Mouse (Mus musculus) liver (tissue): ENCODE data around the gene Them5.

Experiments
- DNase-seq: peaks from one replicate; pipeline ENCODE4 v3.0.0-alpha.2; 2020; ENCODE audit warnings: mixed read lengths

The Them5 gene

DNA sequence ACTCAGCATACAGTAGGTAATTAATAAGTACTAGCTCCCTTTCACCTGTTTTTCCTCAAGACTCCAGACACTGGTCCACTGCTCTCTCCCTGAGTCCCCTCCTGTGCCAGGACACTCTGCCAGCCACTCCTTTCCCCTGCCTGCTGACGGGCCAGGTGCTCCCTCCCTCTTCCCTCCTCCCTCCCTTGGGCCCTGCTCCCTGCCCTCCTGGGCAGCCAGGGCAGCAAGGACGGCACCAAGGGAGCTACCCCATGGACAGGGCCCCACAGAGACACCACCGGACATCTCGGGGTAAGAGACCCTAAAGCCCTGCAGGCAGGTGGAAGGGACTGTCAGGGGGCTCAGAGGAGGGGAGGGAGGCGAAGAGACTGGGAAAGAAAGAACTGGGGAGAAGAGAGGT lies 30.7 kb downstream of the Them5 start, which contains the start of gene Rorc:
Gene Rorc (plus strand): TSS at position 154 of the 400 bp plus-strand sequence.
- no peak for DNase-seq

DNA sequence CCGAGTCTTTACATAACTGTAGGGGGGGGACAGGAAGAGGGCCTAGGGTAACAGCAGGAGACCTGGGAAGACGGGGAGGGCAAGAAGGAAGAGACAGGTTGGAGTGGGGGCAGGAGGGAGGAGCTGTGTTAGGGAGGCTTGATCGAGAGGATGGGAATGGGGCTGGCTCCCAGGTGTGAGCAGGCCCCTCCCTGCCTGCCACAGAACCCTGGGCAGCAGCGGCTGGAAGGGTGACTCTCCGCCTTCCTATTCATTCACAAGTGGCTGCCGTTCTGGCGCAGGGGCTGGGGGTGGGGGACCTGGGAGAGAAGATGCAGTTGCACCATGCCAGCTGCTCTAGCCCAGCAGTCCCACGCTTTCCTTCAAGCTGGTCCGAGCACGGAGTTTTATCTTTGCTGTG lies 31.2 kb downstream of the Them5 start:
- DNase-seq: no peak

DNA sequence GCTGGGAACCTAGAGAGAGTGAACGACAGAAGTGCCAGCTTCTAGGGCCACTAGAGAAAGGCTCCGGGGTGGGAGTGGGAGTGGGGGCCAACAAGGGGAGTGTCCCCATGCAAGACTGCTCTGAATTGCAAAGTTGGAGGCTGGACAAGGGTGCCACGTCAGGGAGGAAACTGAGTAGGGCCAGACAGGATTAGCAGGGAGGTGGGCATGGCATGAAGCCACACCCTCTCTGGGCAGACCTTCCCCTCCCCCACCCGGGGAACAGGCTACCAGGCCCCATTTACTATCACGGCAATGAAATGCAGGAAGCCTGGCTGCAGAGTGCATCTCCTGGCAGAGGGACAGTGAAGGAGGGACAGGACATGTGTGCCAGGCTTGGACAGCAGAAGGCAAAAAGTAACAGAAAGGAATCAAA lies 31.7 kb downstream of the Them5 start:
- peak; percentile 29 for DNase-seq

DNA sequence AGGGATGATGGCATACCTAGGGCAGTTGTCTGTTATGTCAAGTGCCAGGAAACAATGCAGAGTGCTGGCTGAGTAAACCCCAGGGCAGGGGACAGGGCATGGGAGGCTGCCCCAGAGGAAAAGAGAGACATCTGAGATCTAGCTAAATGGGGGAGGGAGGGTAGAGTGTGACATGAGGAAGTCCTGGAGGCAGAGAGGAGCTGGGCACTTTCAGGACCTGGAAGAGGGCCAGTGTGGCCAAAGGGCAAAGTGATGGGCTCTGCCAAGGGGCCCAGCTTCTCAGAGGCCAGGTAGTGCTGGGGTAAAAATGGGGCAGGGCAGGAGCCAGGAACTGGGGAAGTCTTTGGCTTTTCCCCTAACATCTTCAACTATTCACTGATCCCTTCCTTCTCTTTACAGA lies 32.7 kb downstream of the Them5 start:
- no peak for DNase-seq

DNA sequence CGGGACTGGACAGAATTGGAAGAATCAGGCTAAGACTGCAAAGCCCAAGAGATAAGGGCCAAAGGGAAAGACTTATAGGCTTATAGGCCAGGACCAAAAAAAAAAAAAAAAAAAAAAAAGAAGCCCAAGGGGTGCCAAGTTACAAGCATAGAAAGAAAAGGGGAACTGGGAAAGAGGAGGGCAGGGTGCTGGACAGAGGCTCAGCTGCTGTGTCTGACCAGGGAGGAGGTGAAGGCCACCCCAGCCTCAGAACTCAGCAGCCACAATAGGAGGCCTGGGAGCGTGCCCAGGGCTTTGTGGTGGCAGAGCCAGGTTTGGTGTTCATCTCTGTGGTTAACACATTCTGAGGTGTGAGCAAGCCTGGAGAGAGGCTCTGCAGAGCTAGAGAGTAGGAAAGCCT lies 33.2 kb downstream of the Them5 start:
- no peak for DNase-seq

DNA sequence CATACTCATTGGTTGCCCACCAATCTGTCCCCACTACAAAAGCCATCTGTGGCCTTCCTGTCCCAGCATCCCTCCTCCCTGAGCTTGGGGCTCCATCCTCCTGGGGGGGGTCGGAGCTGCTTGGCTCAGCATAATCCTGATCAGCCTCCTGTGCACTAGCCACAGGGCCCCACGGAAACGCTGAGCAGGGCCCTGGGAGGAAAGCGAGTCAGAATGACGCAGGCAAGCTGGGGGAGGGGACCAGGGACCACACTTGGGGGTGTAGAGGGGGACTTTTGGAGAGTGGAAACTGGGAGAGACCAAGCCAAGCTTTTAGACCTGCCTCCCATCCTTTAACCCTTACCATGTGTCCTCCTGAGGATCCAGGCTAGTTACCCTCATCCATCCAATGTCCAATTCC lies 34.0 kb downstream of the Them5 start:
- DNase-seq: no peak

DNA sequence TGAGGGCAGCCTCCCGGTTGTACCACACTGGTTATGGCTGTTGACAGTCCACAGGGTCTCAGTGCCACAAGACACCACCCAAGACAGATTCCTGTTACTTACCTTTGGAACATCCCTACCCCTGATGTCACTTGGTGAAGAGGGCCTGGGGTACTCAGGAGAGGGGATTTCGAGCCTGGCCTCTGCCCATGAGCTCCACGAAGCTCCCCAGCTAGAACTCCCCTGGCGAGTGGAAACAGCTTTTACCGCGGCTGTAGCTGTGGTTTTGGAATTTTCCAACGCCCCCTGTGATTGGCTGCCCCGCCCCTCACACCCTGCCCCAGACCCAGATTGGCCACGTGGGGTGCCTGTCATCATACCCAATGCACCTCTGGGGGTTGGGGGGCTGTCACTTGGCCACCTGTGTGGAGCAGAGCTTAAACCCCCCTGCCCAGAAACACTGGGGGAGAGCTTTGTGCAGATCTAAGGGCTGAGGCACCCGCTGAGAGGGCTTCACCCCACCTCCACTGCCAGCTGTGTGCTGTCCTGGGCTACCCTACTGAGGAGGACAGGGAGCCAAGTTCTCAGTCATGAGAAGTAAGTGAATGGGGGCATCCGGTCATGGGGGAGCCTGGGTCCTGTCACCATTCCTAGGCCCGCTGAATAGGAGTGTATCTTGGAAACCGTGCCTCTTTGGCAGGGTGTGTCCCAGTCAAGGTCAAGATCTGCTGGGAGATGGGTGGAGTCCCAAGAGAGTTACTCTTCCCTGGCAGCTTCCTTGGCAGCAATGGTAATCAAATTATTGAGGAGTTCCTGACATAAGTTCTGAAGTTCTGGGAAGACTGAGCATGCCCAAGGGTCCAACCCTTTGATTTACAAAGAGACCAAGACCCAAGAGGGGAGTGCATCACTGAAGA lies 35.4 kb downstream of the Them5 start:
- no peak for DNase-seq

DNA sequence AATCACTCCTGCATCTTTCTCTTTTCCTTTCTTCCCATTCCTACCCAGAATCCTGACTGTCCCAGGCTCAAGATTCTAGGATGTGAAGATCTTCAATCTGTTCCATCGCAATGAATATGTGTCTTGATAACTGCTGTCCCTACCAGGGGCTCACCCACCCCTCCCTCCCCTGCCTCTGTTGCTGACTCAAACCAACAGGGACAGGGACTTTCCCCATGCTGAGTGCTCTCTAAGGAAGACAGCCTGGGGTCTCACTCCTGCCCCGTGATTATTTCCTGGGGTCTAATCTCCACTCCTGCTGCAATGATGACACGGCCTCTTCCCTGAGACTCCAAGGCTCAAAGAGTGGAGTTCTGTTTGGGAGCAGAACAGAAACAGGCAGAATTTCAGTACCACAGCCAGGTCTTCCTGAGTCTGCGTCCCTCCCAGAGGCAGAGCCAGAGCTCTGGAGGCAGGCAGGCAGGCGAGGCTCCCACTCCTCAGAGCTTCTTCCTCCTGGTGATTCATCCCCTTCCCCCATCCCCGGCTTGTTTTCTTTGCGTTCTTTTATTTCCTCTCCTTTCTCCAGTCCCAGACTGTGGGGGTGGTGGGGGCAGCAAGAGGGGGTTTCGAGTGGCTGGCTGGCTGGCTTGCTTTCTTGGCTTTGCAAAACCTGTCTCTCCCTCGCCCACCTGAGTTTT lies 38.1 kb downstream of the Them5 start:
- DNase-seq: no peak

DNA sequence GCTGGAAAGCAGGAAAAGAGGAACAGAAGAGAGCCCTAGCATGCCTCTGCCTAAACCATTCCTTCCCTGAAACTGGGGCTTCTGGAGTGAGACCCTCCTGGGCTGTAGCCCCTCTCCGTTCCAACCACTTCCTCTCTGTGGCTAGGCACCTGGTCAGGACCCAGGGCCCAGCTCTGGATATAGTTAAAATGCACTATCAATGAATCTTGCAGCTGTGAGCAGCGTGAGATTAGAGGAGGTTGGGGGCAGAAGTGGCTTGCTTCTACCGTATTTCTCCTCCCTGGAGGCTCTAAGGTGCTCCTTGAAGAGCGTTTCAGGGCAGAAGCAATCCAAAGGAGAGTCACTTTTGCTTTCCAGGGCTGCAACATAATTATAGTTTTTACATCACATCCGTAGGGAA lies 40.4 kb downstream of the Them5 start:
- no peak for DNase-seq

DNA sequence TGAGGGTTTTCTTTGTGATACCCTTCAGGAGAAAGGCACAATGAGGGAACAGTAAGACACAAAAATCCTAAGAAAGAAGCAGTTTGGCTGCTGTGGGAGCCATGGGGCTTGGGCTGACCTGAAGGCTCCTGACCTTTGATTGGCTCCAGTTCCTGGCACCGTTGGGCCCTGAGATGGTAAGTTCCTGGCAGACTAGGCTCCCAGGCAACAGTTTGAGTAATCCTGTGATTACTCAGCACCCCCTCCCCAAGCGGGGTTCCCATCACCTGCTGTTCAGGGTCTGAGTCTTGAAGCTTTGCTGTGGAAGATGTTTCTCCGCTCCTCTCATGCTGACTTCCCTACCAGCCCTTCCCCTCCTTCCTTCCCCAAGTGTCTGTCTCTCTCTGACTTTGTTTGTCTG lies 41.6 kb downstream of the Them5 start:
- DNase-seq: no peak

DNA sequence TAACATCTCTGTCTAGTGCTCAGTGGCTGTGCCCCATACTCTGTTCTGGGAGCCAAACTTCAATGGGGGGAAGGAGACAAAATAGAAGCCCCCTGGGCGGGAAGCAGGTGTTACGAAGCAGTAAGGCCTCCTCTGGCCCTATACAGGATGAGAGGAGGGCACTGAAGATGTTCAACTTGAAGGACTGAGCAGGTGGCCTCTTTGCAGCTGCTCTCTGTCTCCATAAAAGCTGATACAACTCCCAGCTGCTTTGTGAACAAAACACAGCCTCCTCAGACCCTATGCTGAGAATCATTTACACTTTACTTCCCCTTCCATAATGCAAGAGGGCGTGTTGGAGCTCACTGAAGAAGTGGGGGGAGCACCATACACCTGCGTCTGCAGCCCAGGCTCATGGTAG lies 44.8 kb downstream of the Them5 start:
- no peak for DNase-seq

DNA sequence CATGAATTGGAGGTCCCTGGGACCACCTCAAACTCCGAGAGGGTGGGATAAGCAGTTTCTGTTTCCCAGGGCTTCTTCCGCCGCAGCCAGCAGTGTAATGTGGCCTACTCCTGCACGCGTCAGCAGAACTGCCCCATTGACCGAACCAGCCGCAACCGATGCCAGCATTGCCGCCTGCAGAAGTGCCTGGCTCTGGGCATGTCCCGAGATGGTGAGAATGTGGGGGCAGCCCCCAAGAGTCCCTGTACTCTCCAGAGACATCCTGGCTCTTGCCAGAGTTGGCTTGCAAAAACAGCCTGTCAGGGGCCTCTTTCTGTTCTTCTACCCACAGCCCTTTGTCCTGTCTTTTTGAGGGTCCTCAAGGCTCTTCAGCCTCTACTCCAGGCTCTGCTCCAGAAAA lies 45.5 kb downstream of the Them5 start:
- no peak for DNase-seq

DNA sequence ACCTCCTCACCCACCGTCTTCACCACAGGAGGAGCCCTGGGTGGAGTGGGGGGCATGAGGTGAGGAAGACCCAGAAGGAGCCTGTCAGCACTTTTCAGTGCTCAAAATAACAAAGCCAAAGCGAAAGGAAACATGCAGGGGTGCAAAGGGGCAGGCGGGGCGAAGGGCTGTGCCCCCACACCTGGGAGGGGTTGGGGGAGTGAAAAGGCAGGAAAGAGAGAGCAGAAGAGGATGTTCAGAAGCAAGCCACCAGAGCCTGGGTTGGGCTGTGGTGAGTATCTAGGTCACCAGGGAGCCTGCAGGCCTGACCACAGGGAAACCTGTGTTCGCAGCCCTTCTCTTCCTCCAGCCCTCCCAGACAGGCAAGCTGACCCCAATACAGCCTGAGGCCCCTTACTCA lies 46.1 kb downstream of the Them5 start:
- no peak for DNase-seq

DNA sequence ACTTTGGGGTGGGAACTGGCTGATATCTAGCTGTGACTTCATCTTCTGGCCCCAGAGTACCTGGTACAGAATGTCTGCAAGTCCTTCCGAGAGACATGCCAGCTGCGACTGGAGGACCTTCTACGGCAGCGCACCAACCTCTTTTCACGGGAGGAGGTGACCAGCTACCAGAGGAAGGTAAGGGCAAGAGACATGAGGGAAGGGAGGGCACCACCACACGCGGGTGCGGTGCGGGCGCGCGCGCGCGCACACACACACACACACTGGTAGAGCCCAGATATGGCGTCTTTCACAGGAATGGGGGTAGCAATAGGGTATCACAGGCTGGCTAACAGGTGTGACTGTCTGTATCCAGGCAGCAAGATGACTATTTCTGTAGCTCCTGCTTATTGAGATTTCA lies 47.5 kb downstream of the Them5 start:
- DNase-seq: no peak

DNA sequence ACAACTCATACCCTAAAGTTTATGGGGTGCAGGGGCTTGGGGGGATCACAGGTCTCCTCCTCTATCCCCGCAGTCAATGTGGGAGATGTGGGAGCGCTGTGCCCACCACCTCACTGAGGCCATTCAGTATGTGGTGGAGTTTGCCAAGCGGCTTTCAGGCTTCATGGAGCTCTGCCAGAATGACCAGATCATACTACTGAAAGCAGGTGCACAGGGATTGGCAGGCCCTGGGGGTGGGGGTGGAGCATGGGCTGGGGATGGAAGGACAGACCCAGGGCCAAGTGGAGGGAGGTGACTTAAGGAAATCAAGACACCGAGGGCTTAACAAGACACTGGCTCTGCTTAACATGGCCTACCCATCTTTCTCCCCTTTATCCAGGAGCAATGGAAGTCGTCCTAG lies 49.1 kb downstream of the Them5 start:
- DNase-seq: no peak

DNA sequence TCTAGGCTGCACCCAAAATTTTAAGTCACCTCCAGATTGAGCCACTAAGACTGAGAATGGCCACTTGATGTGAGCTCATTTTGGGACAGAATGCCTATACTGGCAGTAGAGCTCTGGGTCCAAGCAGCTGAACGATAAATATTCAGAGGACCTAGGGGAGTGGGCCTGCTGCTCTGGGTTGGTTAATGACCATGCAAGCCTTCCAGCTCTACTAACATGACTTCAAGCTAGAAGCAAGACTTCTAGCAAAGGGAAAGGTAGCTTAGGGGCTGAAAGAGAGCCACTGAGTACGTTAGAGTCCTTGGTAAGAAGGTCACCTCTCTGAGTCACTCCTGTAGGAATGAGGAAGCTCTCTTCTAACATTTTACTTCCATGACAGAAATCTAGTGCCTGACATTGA lies 50.2 kb downstream of the Them5 start:
- DNase-seq: no peak

DNA sequence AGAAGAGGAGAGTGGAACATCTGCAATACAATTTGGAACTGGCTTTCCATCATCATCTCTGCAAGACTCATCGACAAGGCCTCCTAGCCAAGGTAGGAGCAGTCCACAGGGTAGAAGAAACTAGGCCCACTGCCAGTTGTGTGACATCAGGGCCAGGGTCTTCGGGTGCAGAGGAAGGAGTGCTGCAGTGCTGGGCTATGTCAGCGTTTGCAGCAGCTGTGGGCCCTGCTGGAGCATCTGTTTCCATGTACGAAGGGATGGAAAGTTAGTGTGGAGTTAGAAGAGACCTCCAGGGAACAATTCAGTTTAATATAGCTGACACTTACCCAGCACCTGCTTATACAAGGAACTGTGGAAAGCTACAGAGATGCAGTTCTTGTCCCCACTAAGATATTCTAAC lies 51.1 kb downstream of the Them5 start:
- DNase-seq: no peak

DNA sequence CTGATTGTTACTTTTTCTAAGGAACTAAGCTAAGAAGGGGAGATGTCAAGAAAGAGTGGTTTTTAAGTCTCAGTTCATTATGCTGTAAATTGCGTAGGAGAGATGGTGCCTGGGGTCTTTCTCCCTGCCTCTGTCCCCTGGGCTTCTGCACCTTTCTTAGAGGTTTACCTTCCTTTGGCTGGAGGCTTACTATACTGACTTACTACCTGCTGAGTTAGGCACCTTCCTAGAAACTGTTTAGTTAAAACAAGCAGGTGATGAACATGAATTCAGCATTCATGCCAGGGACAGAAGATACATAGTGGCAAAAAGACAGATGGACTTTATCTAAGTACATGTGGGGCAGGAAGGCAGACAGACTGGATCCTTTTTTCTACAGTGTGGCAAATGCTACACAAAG lies 54.4 kb downstream of the Them5 start:
- DNase-seq: no peak

DNA sequence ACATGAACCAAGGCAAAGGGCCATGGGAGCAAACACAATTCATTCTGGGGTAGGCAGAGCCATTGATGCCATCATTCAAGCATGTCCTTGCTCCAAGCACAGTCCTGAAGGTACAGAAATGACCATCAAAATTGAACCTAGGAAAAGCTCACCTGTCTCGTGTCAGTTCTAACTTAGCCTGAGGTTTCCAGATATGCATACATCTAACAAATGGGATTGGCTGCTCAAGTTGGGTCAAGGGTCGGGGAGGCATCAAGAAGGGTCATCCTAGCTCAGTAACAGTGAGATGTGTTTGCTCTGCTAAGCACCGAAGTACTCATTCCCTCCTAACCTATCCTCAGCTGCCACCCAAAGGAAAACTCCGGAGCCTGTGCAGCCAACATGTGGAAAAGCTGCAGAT lies 55.0 kb downstream of the Them5 start:
- no peak for DNase-seq
